Mouse (Mus musculus) forebrain, embryonic 14.5 days (tissue): ENCODE data around the gene Hspb1. TPM values are rescaled to one million over a fixed set of nuclear protein-coding genes. Genes with fewer than 3 reads are reported as not detected.

Source experiments
- ATAC-seq: fragments of 200-750 bp; cut with Nextera tagmentation; 2 replicates; pipeline ENCODE4 v1.8.0; 2017; ENCODE audit warnings: mild to moderate bottlenecking, moderate library complexity
- DNase-seq: peaks from one replicate; pipeline ENCODE4 v3.0.0-alpha.2; 2015; ENCODE audit warnings: low spot score
- H3K27ac ChIP-seq: fragments of 300-500 bp; sonication (generic); 2 replicates; pipeline ENCODE4 v1.5.1; 2014; ENCODE audit warnings: low read depth, mild to moderate bottlenecking, control low read depth, low read length, moderate library complexity
- H3K27me3 ChIP-seq: fragments of 300-500 bp; sonication (generic); replicated peaks from 2 replicates; pipeline ENCODE4 v1.6.1; 2014; ENCODE audit warnings: low read length, control low read depth, mixed read lengths; ENCODE audit not compliant: control insufficient read depth, insufficient read depth
- H3K36me3 ChIP-seq: fragments of 300-500 bp; sonication (generic); 2 replicates; pipeline ENCODE4 v1.6.1; 2014; ENCODE audit warnings: low read length, control low read depth; ENCODE audit not compliant: control insufficient read depth, insufficient read depth
- H3K4me1 ChIP-seq: fragments of 300-500 bp; sonication (generic); 2 replicates; pipeline ENCODE4 v1.6.1; 2014; ENCODE audit warnings: antibody characterized with exemption, low read length, control low read depth; ENCODE audit not compliant: control insufficient read depth, insufficient read depth
- H3K4me2 ChIP-seq: fragments of 300-500 bp; sonication (generic); 2 replicates; pipeline ENCODE4 v1.6.1; 2014; ENCODE audit warnings: mild to moderate bottlenecking, control low read depth, low read length
- H3K4me3 ChIP-seq: fragments of 300-500 bp; sonication (generic); 2 replicates; pipeline ENCODE4 v1.5.1; 2014; ENCODE audit warnings: low read depth, low read length, control low read depth
- H3K9ac ChIP-seq: fragments of 300-500 bp; sonication (generic); 2 replicates; pipeline ENCODE4 v1.6.1; 2014; ENCODE audit warnings: mild to moderate bottlenecking, low read length, control low read depth, moderate library complexity
- H3K9me3 ChIP-seq: fragments of 300-500 bp; sonication (generic); replicated peaks from 2 replicates; pipeline ENCODE4 v1.6.1; 2016; ENCODE audit warnings: low read length, control low read depth, mixed read lengths; ENCODE audit not compliant: control insufficient read depth
- WGBS: fragments of 180-500 bp; shearing (Covaris S2); extraction: QIAGEN DNeasy Blood & Tissue Kit; methylation state at CpG from one replicate; pipeline ENCODE4 v1.1.7; 2014; 5-methylcytosine and 5-hydroxymethylcytosine counted together
- polyA plus RNA-seq: library from polyadenylated mRNA; unstranded; fragments of >200 nt; fragmentation: Nextera tagmentation; extraction: Ambion mirVana; gene quantifications from 2 replicates; pipeline ENCODE4 v1.2.1, GENCODE M21; 2014

Hspb1 gene
- polyA plus RNA-seq, 1 experiment from 2014 or later: 6.6 TPM

DNA sequence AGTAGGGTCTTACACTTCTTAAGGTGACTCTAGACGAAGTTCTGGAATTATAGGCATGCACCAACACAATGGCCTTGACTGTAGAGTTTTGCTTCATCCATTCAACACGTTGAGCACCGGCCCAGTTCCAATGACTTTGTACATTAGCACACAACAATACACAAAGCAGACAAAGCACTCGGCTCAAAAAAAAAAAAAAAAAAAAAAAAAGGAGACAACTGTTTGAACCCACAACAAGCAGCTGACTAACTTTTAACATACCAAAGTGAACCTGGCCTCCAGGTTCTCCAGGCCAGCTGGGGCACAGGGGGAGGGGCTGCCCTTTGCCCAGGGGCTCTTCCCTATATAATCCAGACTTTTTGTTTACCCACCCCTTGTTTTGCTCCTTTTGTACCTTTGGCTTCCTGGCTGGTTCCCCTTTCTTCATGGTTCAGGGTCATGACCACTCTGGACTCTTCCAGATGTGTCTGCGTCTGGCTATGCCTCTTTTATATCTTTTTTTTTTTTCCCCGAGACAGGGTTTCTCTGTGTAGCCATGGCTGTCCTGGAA is 48.0 kb downstream of the Hspb1 start:
- Histone ChIP-seq H3K27me3 (no peaks in the 10 kb centered on the region), H3K9ac (no peak overlapping the region), H3K36me3 (peaks cover 17% of the 10 kb centered on the region), H3K9me3 (no peaks in the 10 kb centered on the region), H3K4me2 (no peak overlapping the region), H3K4me3 (no peak overlapping the region), H3K4me1 (peaks cover 17% of the 10 kb centered on the region), H3K27ac (no peak overlapping the region)
- DNase-seq: no peak
- WGBS: 86% methylated on average over 6 of the region's 6 CpGs
- ATAC-seq: no peak

Other genes starting within 250 kb of the Hspb1 start
- 82.1 and 101 TPM in 2 replicates for gene Por, start 217.9 kb upstream of the Hspb1 start, polyA plus RNA-seq
- gene Tmem120a, start 143.5 kb upstream of the Hspb1 start, polyA plus RNA-seq: 80.1 and 83.8 TPM in 2 replicates
- 0.52 TPM in 1 of 2 replicates, not detected in the other for gene Styxl1, start 109.5 kb upstream of the Hspb1 start, polyA plus RNA-seq
- 590 and 591 TPM in 2 replicates for gene Mdh2, start 109.4 kb upstream of the Hspb1 start, polyA plus RNA-seq
- 23.6 and 31.1 TPM in 2 replicates for gene Srrm3, start 81.0 kb upstream of the Hspb1 start, polyA plus RNA-seq
- gene Ywhag, start 46.7 kb downstream of the Hspb1 start, polyA plus RNA-seq: 361 and 450 TPM in 2 replicates
- 0.99 and 1.4 TPM in 2 replicates for gene Ssc4d, start 86.6 kb downstream of the Hspb1 start, polyA plus RNA-seq
- 0.13 and 0.16 TPM in 2 replicates for gene Zp3, start 92.2 kb downstream of the Hspb1 start, polyA plus RNA-seq
- 24.9 and 30.5 TPM in 2 replicates for gene Dtx2, start 106.9 kb downstream of the Hspb1 start, polyA plus RNA-seq
- not detected in 2 replicates for gene Upk3b, start 150.6 kb downstream of the Hspb1 start, polyA plus RNA-seq
- not detected in 2 replicates for gene Upk3bl, start 166.6 kb downstream of the Hspb1 start, polyA plus RNA-seq
- gene Rasa4, start 196.0 kb downstream of the Hspb1 start, polyA plus RNA-seq: 4.9 and 6.7 TPM in 2 replicates
- gene Polr2j, start 228.7 kb downstream of the Hspb1 start, polyA plus RNA-seq: 255 and 310 TPM in 2 replicates
- gene Lrwd1, start 248.2 kb downstream of the Hspb1 start, polyA plus RNA-seq: 33.2 and 35.8 TPM in 2 replicates
- 13.0 and 14.6 TPM in 2 replicates for gene Alkbh4, start 248.2 kb downstream of the Hspb1 start, polyA plus RNA-seq